Mouse (Mus musculus): ENCODE data around the gene Muc16. TPM values are rescaled to one million over a fixed set of nuclear protein-coding genes. Genes with fewer than 3 reads are reported as not detected.
A peak's percentile ranks its signal among the peaks of the same experiment; 100 is the strongest.

Gene Muc16
- not detected in 2 replicates for polyA plus RNA-seq (2015; fragmentation: Nextera tagmentation; extraction: Ambion mirVana)

DNA sequence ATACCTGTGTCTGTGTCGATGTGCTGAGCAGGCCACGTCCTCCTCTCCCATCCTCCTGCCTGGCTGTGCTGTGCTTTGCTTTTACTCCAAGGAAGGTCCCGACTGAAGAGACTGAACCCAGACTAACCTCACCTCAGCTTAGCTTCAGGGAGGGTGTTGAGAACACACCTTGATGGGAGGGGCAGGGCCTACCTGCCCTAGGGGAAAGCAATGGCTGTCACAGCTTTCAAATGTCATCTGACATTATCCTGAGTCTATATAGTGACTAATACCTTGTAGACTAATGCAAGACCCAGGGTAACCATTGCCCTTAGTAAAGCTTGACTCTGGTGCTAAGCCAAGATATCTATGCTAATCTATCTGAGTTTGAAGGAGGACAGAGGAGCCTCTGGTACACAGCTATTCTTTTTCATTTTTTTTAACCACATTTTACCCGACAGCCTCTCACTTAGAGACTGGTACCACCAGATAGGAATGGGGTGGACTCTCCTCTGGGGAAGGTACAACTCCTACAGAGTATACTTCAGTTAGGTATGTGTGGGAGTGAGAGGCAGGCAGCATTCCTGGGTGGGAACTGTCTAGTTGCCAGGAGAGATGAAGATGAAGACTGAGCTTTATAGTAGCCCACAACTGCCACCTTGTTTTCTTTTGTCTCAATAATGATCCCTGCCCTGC, at the start of gene Muc16:
Muc16 (minus strand) TSS at position 51 of the 675 bp plus-strand sequence.
- Histone ChIP-seq H3K4me2 (replicated peaks) (no peak within 1 kb of the TSS), H3K4me1 (no peaks in the 10 kb centered on the region), H3K9ac (replicated peaks) (no peak within 1 kb of the TSS), H3K27ac (replicated peaks) (no peak within 1 kb of the TSS), H3K9me3 (no peaks in the 10 kb centered on the region), H3K36me3 (no peaks in the 10 kb centered on the region), H3K4me3 (no peak within 1 kb of the TSS), H3K27me3 (no peaks in the 10 kb centered on the region)
- WGBS: 87% methylated on average over 4 of the region's 4 CpGs
- ATAC-seq (replicated peaks): no peak

DNA sequence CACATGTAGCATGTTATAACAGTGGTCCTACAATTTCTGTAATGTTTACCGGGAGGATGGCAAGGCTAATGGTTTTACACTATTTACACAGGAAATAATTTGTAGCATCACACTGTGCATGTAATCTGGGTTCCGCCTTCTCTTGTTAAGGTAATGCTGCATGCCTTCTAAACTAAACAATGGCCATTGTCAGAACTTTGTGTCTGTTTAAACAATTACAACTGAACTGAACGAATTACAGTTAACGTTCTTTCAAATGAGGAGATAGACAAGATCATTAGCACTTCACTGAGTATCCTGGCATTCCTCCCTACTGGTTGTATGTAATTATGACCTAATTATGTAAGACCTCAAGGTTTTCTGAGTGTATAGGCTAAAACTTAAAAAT, 48.4 kb upstream of the Muc16 start:
- H3K4me2 ChIP-seq (replicated peaks): no peak overlapping the region
- H3K27me3 ChIP-seq: no peaks in the 10 kb centered on the region
- H3K4me1 ChIP-seq: peaks cover 10% of the 10 kb centered on the region
- 24% methylated on average over 4 of the region's 4 CpGs for WGBS
- no peaks in the 10 kb centered on the region for H3K36me3 ChIP-seq
- no peak overlapping the region for H3K9ac ChIP-seq (replicated peaks)
- H3K4me3 ChIP-seq: no peak overlapping the region
- no peak for ATAC-seq (replicated peaks)
- H3K27ac ChIP-seq (replicated peaks): no peak overlapping the region
- no peaks in the 10 kb centered on the region for H3K9me3 ChIP-seq

DNA sequence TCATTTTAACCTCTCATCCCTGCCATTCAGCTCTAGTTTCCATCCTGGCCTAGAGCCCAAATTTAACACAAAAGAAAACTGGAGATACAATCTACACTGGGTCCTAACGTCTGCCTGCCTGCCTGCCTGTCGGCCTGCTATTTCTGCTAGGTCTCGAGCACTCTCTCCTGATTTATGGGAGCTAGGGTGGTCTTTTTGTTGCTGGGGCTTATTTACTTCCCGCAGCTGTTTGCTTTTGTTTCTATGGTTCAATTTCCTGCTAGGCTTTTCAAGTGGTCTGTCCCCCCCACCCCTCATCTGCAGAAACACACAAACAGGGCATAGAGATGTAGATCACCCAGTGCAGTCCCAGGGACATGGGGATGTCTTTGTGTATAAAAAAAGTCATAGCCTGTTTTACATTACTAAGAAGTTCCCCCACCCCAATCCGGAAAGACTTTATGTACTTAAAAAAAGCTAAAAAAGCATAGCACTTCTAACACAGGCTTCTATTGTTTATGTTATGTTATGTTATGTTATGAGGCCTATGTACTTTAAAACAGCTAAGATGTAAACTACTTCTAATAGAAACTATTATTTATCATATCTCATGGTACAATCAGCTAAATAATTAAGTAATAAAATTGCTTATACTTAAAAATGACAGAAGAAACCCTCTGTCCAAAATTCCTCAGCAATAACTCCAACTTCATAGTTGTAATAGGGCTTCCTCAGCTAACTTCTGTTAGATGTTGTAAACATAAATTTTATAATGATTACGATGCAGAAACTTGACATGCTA, 47.8 kb upstream of the Muc16 start:
- H3K36me3 ChIP-seq: no peaks in the 10 kb centered on the region
- peaks cover 10% of the 10 kb centered on the region for H3K4me1 ChIP-seq
- peak; percentile 81 for ATAC-seq (replicated peaks)
- no peak overlapping the region for H3K4me2 ChIP-seq (replicated peaks)
- H3K4me3 ChIP-seq: no peak overlapping the region
- no peaks in the 10 kb centered on the region for H3K27me3 ChIP-seq
- H3K9me3 ChIP-seq: no peaks in the 10 kb centered on the region
- no peak overlapping the region for H3K27ac ChIP-seq (replicated peaks)
- H3K9ac ChIP-seq (replicated peaks): no peak overlapping the region
- 16% methylated on average over 6 of the region's 6 CpGs for WGBS

DNA sequence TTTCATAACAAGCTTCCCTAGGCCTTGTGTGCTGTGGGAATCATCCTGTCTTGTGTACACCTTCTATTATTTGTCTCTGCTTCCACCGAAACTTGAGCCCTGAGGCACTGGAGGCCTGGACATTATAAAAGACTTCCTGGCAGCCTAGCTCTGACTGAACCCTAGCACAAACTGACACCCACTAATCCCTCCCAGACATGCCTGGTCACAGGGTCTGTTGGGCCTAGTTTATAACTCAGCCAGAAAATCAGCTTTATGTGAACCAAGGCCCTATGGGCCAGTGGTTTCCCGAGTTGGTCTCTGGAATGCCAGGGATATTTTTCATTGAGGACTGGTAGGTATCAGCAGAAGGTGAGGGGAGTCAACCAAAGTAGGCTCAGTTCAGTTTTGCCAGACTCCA, 46.7 kb upstream of the Muc16 start:
- no peak overlapping the region for H3K9ac ChIP-seq (replicated peaks)
- 31% methylated on average over 2 of the region's 2 CpGs for WGBS
- no peak for ATAC-seq (replicated peaks)
- no peak overlapping the region for H3K4me3 ChIP-seq
- H3K27ac ChIP-seq (replicated peaks): no peak overlapping the region
- peaks cover 10% of the 10 kb centered on the region for H3K4me1 ChIP-seq
- H3K27me3 ChIP-seq: no peaks in the 10 kb centered on the region
- no peak overlapping the region for H3K4me2 ChIP-seq (replicated peaks)
- no peaks in the 10 kb centered on the region for H3K9me3 ChIP-seq
- no peaks in the 10 kb centered on the region for H3K36me3 ChIP-seq

DNA sequence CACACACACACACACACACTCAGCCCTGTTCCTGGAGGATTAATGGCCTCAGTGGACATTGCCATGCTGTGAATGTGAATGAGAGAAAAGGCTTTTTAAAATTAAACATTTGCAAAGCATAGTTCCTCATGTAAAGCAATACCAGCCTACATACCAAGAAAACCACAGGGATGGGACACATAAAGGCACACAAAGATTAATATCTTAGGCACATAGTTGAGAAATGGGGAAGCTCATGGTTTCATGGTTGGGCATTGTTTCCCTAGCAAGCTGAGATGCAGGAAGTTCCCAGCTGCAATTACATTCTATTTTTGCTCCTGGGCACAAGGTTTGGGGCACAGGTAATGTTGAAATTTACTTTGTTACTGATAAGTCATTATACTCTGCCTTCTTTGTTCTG, 31.3 kb upstream of the Muc16 start:
- no peaks in the 10 kb centered on the region for H3K36me3 ChIP-seq
- ATAC-seq (replicated peaks): no peak
- no peaks in the 10 kb centered on the region for H3K27me3 ChIP-seq
- no peaks in the 10 kb centered on the region for H3K9me3 ChIP-seq
- H3K4me3 ChIP-seq: no peak overlapping the region
- no peak overlapping the region for H3K9ac ChIP-seq (replicated peaks)
- H3K27ac ChIP-seq (replicated peaks): no peak overlapping the region
- H3K4me2 ChIP-seq (replicated peaks): no peak overlapping the region
- no peaks in the 10 kb centered on the region for H3K4me1 ChIP-seq

DNA sequence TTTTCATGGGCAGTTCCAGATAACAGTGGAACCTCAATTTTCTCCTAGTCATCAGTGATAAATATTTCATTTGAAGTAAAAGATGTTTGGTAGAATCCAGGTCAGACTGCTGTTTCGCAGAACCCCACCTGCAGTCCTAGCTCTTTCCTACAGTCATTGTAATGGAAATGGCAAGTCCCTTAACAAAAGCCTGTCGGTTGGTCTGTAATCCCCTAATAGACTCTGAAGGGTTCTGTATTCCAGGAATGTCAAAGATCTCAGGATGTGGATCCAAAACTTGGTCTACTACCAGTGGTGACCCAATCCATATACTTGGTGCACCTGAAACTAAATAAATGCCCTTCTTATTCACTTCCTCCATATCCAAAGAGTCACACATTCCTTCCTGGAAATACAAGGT, 76.0 kb downstream of the Muc16 start:
- ATAC-seq (replicated peaks): no peak
- 27% methylated on average over 2 of the region's 2 CpGs for WGBS
- Histone ChIP-seq H3K27me3 (no peaks in the 10 kb centered on the region), H3K4me1 (no peaks in the 10 kb centered on the region), H3K4me3 (no peak overlapping the region), H3K9ac (replicated peaks) (no peak overlapping the region), H3K9me3 (no peaks in the 10 kb centered on the region), H3K27ac (replicated peaks) (no peak overlapping the region), H3K4me2 (replicated peaks) (no peak overlapping the region), H3K36me3 (no peaks in the 10 kb centered on the region)

DNA sequence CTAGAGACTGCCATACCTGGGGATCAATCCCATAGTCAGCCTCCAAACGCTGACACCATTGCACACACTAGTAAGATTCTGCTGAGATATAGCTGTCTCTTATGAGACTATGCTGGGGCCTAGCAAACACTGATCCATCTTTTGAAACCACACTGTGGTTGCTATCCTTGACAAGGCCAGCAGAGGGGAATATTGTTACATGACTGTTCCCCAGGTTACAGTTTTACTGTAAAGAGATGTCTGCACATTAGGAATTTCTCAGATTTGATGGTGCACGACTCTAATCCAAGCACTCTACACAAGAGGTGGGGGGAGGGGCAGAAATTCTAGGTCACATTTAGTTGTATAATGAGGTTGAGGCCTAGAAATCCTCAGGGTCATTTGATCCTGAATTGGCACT, 166.2 kb downstream of the Muc16 start:
- Histone ChIP-seq H3K27ac (replicated peaks) (no peak overlapping the region), H3K9me3 (no peaks in the 10 kb centered on the region), H3K36me3 (no peaks in the 10 kb centered on the region), H3K4me2 (replicated peaks) (no peak overlapping the region), H3K4me1 (no peaks in the 10 kb centered on the region), H3K9ac (replicated peaks) (no peak overlapping the region), H3K4me3 (no peak overlapping the region), H3K27me3 (no peaks in the 10 kb centered on the region)
- 52% methylated on average over 2 of the region's 2 CpGs for WGBS
- no peak for ATAC-seq (replicated peaks)

DNA sequence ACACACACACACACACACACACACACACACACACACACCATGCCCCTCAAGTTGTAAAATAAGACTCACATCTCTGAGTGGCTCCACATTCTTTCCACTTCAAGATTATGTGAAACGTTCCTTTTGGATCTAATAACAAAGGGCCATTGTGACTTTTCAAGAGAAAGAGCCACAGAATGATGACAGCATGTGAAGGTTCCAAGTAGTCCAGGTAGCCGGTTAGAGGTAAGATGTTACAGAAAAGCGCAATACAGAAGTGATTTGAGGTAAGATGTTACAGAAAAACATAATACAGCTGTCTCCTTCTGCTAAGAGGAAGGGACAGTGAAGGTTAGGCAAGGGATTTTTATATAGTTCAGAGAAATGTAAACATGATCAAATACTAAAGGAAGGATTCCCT, 196.2 kb downstream of the Muc16 start, which contains the start of the genes Zfp558 and Mbd3l1:
Zfp558 (minus strand) TSS at position 101 of the 400 bp plus-strand sequence.
Mbd3l1 (plus strand) TSS at position 192 of the 400 bp plus-strand sequence.
- WGBS: 73% methylated on average over 3 of the region's 3 CpGs
- Histone ChIP-seq H3K36me3 (no peaks in the 10 kb centered on the region), H3K27me3 (no peaks in the 10 kb centered on the region), H3K4me1 (0 out of 2 replicates have a peak, but pooled peaks cover 6% of the 10 kb centered on the region), H3K4me2 (replicated peaks) (no peak within 1 kb of the TSS), H3K9ac (replicated peaks) (no peak within 1 kb of the TSS), H3K4me3 (no peak within 1 kb of the TSS), H3K27ac (replicated peaks) (no peak within 1 kb of the TSS), H3K9me3 (no peaks in the 10 kb centered on the region)
- ATAC-seq (replicated peaks): no peak

DNA sequence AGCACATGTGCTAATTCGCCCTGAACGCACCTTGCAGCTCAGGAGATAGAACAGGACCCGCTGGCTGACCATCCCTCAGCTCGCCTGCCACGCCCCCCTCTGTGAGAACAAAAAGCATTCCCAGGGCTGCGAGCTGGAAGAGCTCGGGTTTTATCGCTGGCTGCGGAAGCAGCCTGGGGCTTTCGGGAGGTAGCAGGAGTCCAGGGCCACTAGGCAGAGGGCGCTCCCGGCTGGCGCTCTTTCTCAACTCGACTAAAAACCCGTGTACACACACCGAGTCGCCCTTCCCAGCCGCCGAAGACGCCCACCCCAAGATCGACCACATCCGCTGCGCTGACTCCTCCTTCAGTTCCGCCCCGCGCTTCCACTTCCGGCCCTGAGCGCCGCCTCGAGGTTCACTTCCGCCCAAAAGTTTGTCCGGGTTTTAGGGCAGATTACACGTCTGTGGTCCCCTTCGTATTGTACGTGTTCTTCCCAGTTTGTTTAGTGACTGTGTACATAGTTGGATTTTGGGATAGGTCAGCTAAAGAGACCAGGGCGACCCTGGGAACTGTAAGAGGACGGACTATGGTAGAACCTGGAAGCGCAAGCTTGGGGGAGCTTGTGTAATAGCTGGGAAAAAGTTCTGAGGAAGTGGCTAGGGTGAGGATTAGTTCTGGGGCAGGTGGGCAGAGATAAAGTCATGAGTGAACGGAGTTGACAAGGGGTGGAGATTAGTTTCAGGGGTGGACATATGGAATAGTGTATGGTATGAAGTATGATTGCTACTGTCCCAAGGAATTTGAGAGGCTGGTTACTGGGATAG, 200.8 kb downstream of the Muc16 start:
- WGBS: 4% methylated on average over 39 of the region's 39 CpGs
- peaks cover 9% of the 10 kb centered on the region for H3K36me3 ChIP-seq
- H3K9ac ChIP-seq (replicated peaks): peak overlapping the region; percentile 77
- H3K27ac ChIP-seq (replicated peaks): peak overlapping the region; percentile 95
- peak overlapping the region; percentile 68 for H3K4me3 ChIP-seq
- peaks cover 15% of the 10 kb centered on the region for H3K4me1 ChIP-seq
- ATAC-seq (replicated peaks): peak; percentile 98
- H3K27me3 ChIP-seq: no peaks in the 10 kb centered on the region
- peak overlapping the region; percentile 70 for H3K4me2 ChIP-seq (replicated peaks)
- no peaks in the 10 kb centered on the region for H3K9me3 ChIP-seq

DNA sequence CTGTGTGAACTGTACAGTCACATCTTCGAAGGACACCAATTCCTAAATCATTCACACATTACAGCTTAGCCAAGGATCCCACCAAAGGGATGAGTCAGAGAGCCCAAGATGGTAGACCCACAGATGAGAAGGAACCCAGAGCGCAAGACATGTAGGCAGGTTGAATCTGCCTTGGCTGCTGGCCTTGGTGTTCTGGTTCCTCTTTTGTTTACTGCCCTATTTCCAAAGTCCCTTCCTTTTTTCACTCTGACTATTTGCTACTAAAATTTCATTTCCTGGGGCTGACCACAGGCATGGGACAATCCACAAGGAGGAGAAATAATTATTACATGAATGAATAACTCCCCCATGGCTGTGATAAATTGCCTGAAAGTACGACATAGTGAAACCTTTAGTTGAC, 206.3 kb downstream of the Muc16 start:
- Histone ChIP-seq H3K36me3 (peaks cover 57% of the 10 kb centered on the region), H3K4me1 (peaks cover 14% of the 10 kb centered on the region), H3K4me2 (replicated peaks) (no peak overlapping the region), H3K9ac (replicated peaks) (no peak overlapping the region), H3K4me3 (no peak overlapping the region), H3K27ac (replicated peaks) (no peak overlapping the region), H3K9me3 (no peaks in the 10 kb centered on the region; the same call in 1 of the 2 replicates), H3K27me3 (no peaks in the 10 kb centered on the region)
- 92% methylated on average over 3 of the region's 3 CpGs for WGBS
- no peak for ATAC-seq (replicated peaks)

DNA sequence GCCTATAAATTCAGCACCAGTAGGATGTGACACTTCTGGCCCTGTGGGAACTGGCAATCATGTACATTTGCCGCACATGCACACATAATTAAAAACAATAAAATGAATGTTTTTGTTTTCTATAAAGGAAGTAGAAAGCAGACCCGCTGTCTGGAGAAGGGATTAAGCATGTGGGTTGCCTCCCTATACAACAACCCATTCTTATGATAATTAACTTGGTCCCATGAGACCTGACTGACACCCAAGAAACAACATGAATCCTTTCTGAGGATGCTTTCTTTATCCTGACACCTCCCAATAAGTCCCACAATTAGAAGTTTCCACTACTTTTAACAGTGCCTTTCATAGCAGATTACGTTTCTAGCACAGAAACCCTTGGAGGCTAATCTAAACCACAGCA, 207.0 kb downstream of the Muc16 start:
- 10% methylated on average over 3 of the region's 3 CpGs for WGBS
- Histone ChIP-seq H3K36me3 (peaks cover 64% of the 10 kb centered on the region), H3K27ac (replicated peaks) (no peak overlapping the region), H3K4me1 (peaks cover 10% of the 10 kb centered on the region), H3K4me3 (no peak overlapping the region), H3K4me2 (replicated peaks) (no peak overlapping the region), H3K9ac (replicated peaks) (no peak overlapping the region), H3K9me3 (no peaks in the 10 kb centered on the region; the same call in 1 of the 2 replicates), H3K27me3 (no peaks in the 10 kb centered on the region)
- ATAC-seq (replicated peaks): no peak

DNA sequence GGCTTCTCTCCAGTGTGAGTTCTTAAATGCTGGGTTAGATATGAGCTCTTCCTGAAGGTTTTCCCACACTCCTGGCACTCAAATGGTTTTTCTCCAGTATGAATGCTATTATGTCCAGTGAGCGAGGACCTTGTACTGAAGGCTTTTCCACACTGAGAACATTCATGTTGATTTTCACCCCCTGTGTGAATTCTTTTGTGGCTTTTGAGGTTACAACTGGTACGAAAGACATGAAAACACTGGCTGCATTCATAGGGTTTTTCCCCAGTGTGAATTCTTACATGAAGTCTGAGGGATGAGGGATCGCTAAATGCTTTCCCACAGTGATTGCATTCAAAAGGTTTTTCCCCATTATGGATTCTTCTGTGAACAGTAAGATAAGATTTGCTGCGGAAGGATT, 217.8 kb downstream of the Muc16 start:
- WGBS: 81% methylated on average over 4 of the region's 4 CpGs
- no peak for ATAC-seq (replicated peaks)
- Histone ChIP-seq H3K4me3 (no peak overlapping the region), H3K4me1 (no peaks in the 10 kb centered on the region), H3K27ac (replicated peaks) (no peak overlapping the region), H3K9me3 (peaks cover 13% of the 10 kb centered on the region; the same call in 1 of the 2 replicates), H3K9ac (replicated peaks) (no peak overlapping the region), H3K4me2 (replicated peaks) (no peak overlapping the region), H3K27me3 (no peaks in the 10 kb centered on the region), H3K36me3 (peaks cover 57% of the 10 kb centered on the region)
